Mouse (Mus musculus): ENCODE data around the gene Cacng4. TPM values are rescaled to one million over a fixed set of nuclear protein-coding genes. Genes with fewer than 3 reads are reported as not detected.

The Cacng4 gene
- polyA plus RNA-seq, 1 experiment = 2.3 TPM

- no peak overlapping the region for H3K27ac ChIP-seq (ENCODE audit: control insufficient read depth, insufficient read depth, low read depth, low read length)
- no peaks in the 10 kb centered on the region for H3K36me3 ChIP-seq (ENCODE audit: control insufficient read depth, insufficient read depth, low read length)
- no peak for TF ChIP-seq POLR2A (IDR thresholded peaks at IDR 0.05; ENCODE audit: control insufficient read depth, low read depth, low read length)
- TF ChIP-seq CTCF (IDR thresholded peaks at IDR 0.05; ENCODE audit: control insufficient read depth, insufficient read depth, insufficient replicate concordance, low read depth, low read length) = no peak
- H3K27me3 ChIP-seq (ENCODE audit: control insufficient read depth, insufficient read depth, low read length) = no peaks in the 10 kb centered on the region
- no peak overlapping the region for H3K4me3 ChIP-seq (ENCODE audit: control insufficient read depth, low read depth, low read length)
- H3K4me1 ChIP-seq (ENCODE audit: control insufficient read depth, insufficient read depth, low read length) = no peaks in the 10 kb centered on the region
These were observed 80.0 kb downstream of the Cacng4 start for GRCm38 (mm10) chr11:107714368-107714767.

- H3K27me3 ChIP-seq (ENCODE audit: control insufficient read depth, insufficient read depth, low read length) = no peaks in the 10 kb centered on the region
- H3K36me3 ChIP-seq (ENCODE audit: control insufficient read depth, insufficient read depth, low read length) = no peaks in the 10 kb centered on the region
- TF ChIP-seq CTCF (IDR thresholded peaks at IDR 0.05; ENCODE audit: control insufficient read depth, insufficient read depth, insufficient replicate concordance, low read depth, low read length) = no peak
- no peak for TF ChIP-seq POLR2A (IDR thresholded peaks at IDR 0.05; ENCODE audit: control insufficient read depth, low read depth, low read length)
- no peak overlapping the region for H3K27ac ChIP-seq (ENCODE audit: control insufficient read depth, insufficient read depth, low read depth, low read length)
- no peaks in the 10 kb centered on the region for H3K4me1 ChIP-seq (ENCODE audit: control insufficient read depth, insufficient read depth, low read length)
- no peak overlapping the region for H3K4me3 ChIP-seq (ENCODE audit: control insufficient read depth, low read depth, low read length)
These were observed 84.0 kb downstream of the Cacng4 start for GRCm38 (mm10) chr11:107710379-107710778.

- H3K4me3 ChIP-seq (ENCODE audit: control insufficient read depth, low read depth, low read length) = no peak overlapping the region
- H3K27ac ChIP-seq (ENCODE audit: control insufficient read depth, insufficient read depth, low read depth, low read length) = no peak overlapping the region
- no peaks in the 10 kb centered on the region for H3K4me1 ChIP-seq (ENCODE audit: control insufficient read depth, insufficient read depth, low read length)
- no peaks in the 10 kb centered on the region for H3K36me3 ChIP-seq (ENCODE audit: control insufficient read depth, insufficient read depth, low read length)
- TF ChIP-seq CTCF (IDR thresholded peaks at IDR 0.05; ENCODE audit: control insufficient read depth, insufficient read depth, insufficient replicate concordance, low read depth, low read length) = no peak
- no peak for TF ChIP-seq POLR2A (IDR thresholded peaks at IDR 0.05; ENCODE audit: control insufficient read depth, low read depth, low read length)
- H3K27me3 ChIP-seq (ENCODE audit: control insufficient read depth, insufficient read depth, low read length) = no peaks in the 10 kb centered on the region
These were observed 86.3 kb downstream of the Cacng4 start for GRCm38 (mm10) chr11:107707897-107708610.

GRCm38 (mm10) chr11:107705476-107706074 lies 88.8 kb downstream of the Cacng4 start:
- Histone ChIP-seq H3K4me1 (ENCODE audit: control insufficient read depth, insufficient read depth, low read length) (no peaks in the 10 kb centered on the region), H3K27ac (ENCODE audit: control insufficient read depth, insufficient read depth, low read depth, low read length) (no peak overlapping the region), H3K36me3 (ENCODE audit: control insufficient read depth, insufficient read depth, low read length) (no peaks in the 10 kb centered on the region), H3K4me3 (ENCODE audit: control insufficient read depth, low read depth, low read length) (no peak overlapping the region), H3K27me3 (ENCODE audit: control insufficient read depth, insufficient read depth, low read length) (no peaks in the 10 kb centered on the region)
- no peak for TF ChIP-seq POLR2A (IDR thresholded peaks at IDR 0.05; ENCODE audit: control insufficient read depth, low read depth, low read length)
- no peak for TF ChIP-seq CTCF (IDR thresholded peaks at IDR 0.05; ENCODE audit: control insufficient read depth, insufficient read depth, insufficient replicate concordance, low read depth, low read length)

GRCm38 (mm10) chr11:107705060-107705459 lies 89.3 kb downstream of the Cacng4 start:
- H3K27ac ChIP-seq (ENCODE audit: control insufficient read depth, insufficient read depth, low read depth, low read length) = no peak overlapping the region
- H3K4me1 ChIP-seq (ENCODE audit: control insufficient read depth, insufficient read depth, low read length) = no peaks in the 10 kb centered on the region
- H3K4me3 ChIP-seq (ENCODE audit: control insufficient read depth, low read depth, low read length) = no peak overlapping the region
- H3K36me3 ChIP-seq (ENCODE audit: control insufficient read depth, insufficient read depth, low read length) = no peaks in the 10 kb centered on the region
- no peak for TF ChIP-seq CTCF (IDR thresholded peaks at IDR 0.05; ENCODE audit: control insufficient read depth, insufficient read depth, insufficient replicate concordance, low read depth, low read length)
- no peak for TF ChIP-seq POLR2A (IDR thresholded peaks at IDR 0.05; ENCODE audit: control insufficient read depth, low read depth, low read length)
- no peaks in the 10 kb centered on the region for H3K27me3 ChIP-seq (ENCODE audit: control insufficient read depth, insufficient read depth, low read length)

- no peak overlapping the region for H3K4me3 ChIP-seq (ENCODE audit: control insufficient read depth, low read depth, low read length)
- no peaks in the 10 kb centered on the region for H3K36me3 ChIP-seq (ENCODE audit: control insufficient read depth, insufficient read depth, low read length)
- H3K27ac ChIP-seq (ENCODE audit: control insufficient read depth, insufficient read depth, low read depth, low read length) = no peak overlapping the region; the same call in 1 of the 2 replicates
- TF ChIP-seq CTCF (IDR thresholded peaks at IDR 0.05; ENCODE audit: control insufficient read depth, insufficient read depth, insufficient replicate concordance, low read depth, low read length) (no peak), POLR2A (IDR thresholded peaks at IDR 0.05; ENCODE audit: control insufficient read depth, low read depth, low read length) (no peak)
- H3K27me3 ChIP-seq (ENCODE audit: control insufficient read depth, insufficient read depth, low read length) = no peaks in the 10 kb centered on the region
- H3K4me1 ChIP-seq (ENCODE audit: control insufficient read depth, insufficient read depth, low read length) = no peaks in the 10 kb centered on the region
These were observed 90.9 kb downstream of the Cacng4 start for GRCm38 (mm10) chr11:107703272-107704134.

- no peak for TF ChIP-seq CTCF (IDR thresholded peaks at IDR 0.05; ENCODE audit: control insufficient read depth, insufficient read depth, insufficient replicate concordance, low read depth, low read length)
- TF ChIP-seq POLR2A (IDR thresholded peaks at IDR 0.05; ENCODE audit: control insufficient read depth, low read depth, low read length) = no peak
- Histone ChIP-seq H3K36me3 (ENCODE audit: control insufficient read depth, insufficient read depth, low read length) (no peaks in the 10 kb centered on the region), H3K27me3 (ENCODE audit: control insufficient read depth, insufficient read depth, low read length) (no peaks in the 10 kb centered on the region), H3K4me3 (ENCODE audit: control insufficient read depth, low read depth, low read length) (no peak overlapping the region), H3K4me1 (ENCODE audit: control insufficient read depth, insufficient read depth, low read length) (no peaks in the 10 kb centered on the region), H3K27ac (ENCODE audit: control insufficient read depth, insufficient read depth, low read depth, low read length) (no peak overlapping the region)
These were observed 94.4 kb downstream of the Cacng4 start for GRCm38 (mm10) chr11:107699967-107700366.
